Mouse (Mus musculus) forebrain, embryonic 15.5 days (tissue): ENCODE results near the gene Alg2. TPM values are rescaled to one million over a fixed set of nuclear protein-coding genes. Genes with fewer than 3 reads are reported as not detected.

Source experiments
- ATAC-seq: fragments of 200-750 bp; cut with Nextera tagmentation; replicated peaks from 2 replicates; pipeline ENCODE4 v1.8.0; 2017; ENCODE audit warnings: mild to moderate bottlenecking, moderate TSS enrichment, moderate library complexity
- H3K27ac ChIP-seq: fragments of 300-500 bp; sonication (generic); replicated peaks from 2 replicates; pipeline ENCODE4 v1.5.1; 2015; ENCODE audit warnings: mild to moderate bottlenecking, inconsistent platforms
- H3K27me3 ChIP-seq: fragments of 300-500 bp; sonication (generic); 2 replicates; pipeline ENCODE4 v1.6.1; 2015; ENCODE audit warnings: inconsistent platforms
- H3K36me3 ChIP-seq: fragments of 300-500 bp; sonication (generic); 2 replicates; pipeline ENCODE4 v1.6.1; 2015; ENCODE audit warnings: mild to moderate bottlenecking, inconsistent platforms
- H3K4me1 ChIP-seq: fragments of 300-500 bp; sonication (generic); 2 replicates; pipeline ENCODE4 v1.6.1; 2015; ENCODE audit warnings: inconsistent platforms
- H3K4me2 ChIP-seq: fragments of 300-500 bp; sonication (generic); replicated peaks from 2 replicates; pipeline ENCODE4 v1.6.1; 2015; ENCODE audit warnings: mild to moderate bottlenecking, inconsistent platforms
- H3K4me3 ChIP-seq: fragments of 300-500 bp; sonication (generic); 2 replicates; pipeline ENCODE4 v1.5.1; 2015; ENCODE audit warnings: mild to moderate bottlenecking, inconsistent platforms
- H3K9ac ChIP-seq: fragments of 300-500 bp; sonication (generic); replicated peaks from 2 replicates; pipeline ENCODE4 v1.6.1; 2015; ENCODE audit warnings: mild to moderate bottlenecking, inconsistent platforms
- H3K9me3 ChIP-seq: fragments of 300-500 bp; sonication (generic); 2 replicates; pipeline ENCODE4 v1.6.1; 2016; ENCODE audit warnings: inconsistent platforms
- WGBS: fragments of 180-500 bp; shearing (Covaris S2); methylation state at CpG from one replicate; pipeline ENCODE4 v1.1.7; 2015; ENCODE audit warnings: mixed read lengths; 5-methylcytosine and 5-hydroxymethylcytosine counted together
- polyA plus RNA-seq: library from polyadenylated mRNA; unstranded; fragments of >200 nt; fragmentation: Nextera tagmentation; extraction: Ambion mirVana; gene quantifications from 2 replicates; pipeline ENCODE4 v1.2.1, GENCODE M21; 2015

Alg2 gene
- polyA plus RNA-seq, 1 experiment from 2014 or later: 207 TPM

DNA sequence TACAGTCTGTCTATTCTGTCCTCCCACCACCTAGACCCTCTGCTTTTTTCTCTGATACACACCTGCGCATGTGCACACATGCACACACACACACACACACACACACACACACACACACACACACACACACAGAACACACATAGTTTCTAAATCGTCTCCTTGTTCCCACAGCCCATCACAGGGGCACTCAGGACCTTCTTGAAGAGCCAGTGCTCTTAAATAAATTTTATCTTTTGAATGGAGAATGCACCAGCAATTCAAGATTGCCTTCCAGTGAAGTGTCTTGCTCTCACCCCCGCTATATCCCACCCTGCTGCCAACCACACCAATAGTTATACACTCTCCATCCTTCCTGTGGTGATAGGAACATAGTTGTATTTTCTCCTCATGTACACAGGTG lies 51.2 kb downstream of the Alg2 start:
- Histone ChIP-seq H3K4me2 (no peak overlapping the region), H3K27ac (no peak overlapping the region), H3K9me3 (no peaks in the 10 kb centered on the region), H3K4me1 (peaks cover 7% of the 10 kb centered on the region; the same call in 1 of the 2 replicates), H3K27me3 (no peaks in the 10 kb centered on the region; the same call in 1 of the 2 replicates), H3K36me3 (no peaks in the 10 kb centered on the region), H3K4me3 (no peak overlapping the region), H3K9ac (no peak overlapping the region)
- no peak for ATAC-seq
- WGBS: 86% methylated on average over 3 of the region's 3 CpGs

GRCm38 (mm10) chr4:47422194-47422593 lies 51.9 kb downstream of the Alg2 start:
- Histone ChIP-seq H3K4me3 (no peak overlapping the region), H3K9me3 (no peaks in the 10 kb centered on the region), H3K4me1 (peaks cover 7% of the 10 kb centered on the region; the same call in 1 of the 2 replicates), H3K36me3 (no peaks in the 10 kb centered on the region), H3K4me2 (no peak overlapping the region), H3K27ac (no peak overlapping the region), H3K27me3 (no peaks in the 10 kb centered on the region; the same call in 1 of the 2 replicates), H3K9ac (no peak overlapping the region)
- no peak for ATAC-seq
- WGBS: 17% methylated on average over 3 of the region's 3 CpGs

DNA sequence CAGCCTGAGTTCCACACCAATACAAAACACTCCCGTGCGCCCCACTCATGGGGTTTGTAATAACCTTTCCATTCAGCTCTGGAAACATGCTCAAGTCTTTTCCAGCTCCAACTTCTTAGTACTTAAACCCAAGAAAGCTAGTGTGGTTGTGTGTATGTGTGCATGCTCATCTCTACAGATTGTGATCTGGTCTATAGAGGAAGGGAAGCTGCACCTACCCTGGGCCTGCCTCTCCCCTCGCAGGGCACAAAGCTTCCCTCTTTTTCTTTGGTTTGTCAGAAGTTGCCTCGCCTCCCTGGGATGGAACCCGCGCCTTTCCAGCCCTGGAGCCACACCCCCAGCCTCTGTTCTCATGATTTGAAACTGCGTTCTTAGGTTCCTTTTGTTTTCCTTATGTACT lies 53.9 kb downstream of the Alg2 start:
- no peaks in the 10 kb centered on the region for H3K27me3 ChIP-seq
- 24% methylated on average over 7 of the region's 7 CpGs for WGBS
- no peak for ATAC-seq
- H3K4me2 ChIP-seq: no peak overlapping the region
- no peak overlapping the region for H3K9ac ChIP-seq
- no peaks in the 10 kb centered on the region for H3K36me3 ChIP-seq
- H3K4me1 ChIP-seq: peaks cover 7% of the 10 kb centered on the region; the same call in 1 of the 2 replicates
- H3K27ac ChIP-seq: no peak overlapping the region
- no peak overlapping the region for H3K4me3 ChIP-seq
- H3K9me3 ChIP-seq: no peaks in the 10 kb centered on the region

DNA sequence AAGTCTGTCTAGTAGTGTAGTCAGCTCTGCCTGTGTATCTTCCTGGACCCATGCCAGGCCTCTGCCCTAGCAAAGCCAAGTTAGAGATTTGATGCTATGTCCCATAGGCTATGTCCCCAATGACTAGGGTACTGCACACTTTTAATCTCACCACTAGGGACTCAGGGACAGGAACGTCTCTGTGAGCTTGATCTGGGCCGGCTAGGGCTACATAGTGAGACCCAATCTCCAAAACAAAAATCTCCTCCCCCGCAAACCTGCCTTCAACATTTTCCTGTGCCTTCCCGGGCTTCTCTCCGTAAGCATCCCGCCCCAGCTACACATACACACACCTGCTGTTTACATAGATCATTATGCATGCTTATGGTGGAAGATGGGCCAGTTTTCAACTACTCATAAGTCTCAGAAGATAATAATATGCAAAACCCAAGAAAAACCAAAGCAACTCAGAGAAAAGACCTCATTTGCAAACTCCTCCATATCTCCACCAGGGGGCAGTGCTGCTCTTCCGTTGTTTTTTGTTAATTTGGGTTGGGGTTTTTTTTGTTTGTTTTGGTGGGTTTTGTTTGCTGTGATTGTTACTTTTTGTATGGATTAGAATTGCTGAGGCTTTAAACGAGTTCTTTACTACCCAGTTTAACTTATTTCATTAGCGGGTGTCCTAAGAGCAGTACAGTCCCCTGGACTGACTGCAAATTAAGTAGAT lies 54.7 kb downstream of the Alg2 start:
- peaks cover 7% of the 10 kb centered on the region; the same call in 1 of the 2 replicates for H3K4me1 ChIP-seq

DNA sequence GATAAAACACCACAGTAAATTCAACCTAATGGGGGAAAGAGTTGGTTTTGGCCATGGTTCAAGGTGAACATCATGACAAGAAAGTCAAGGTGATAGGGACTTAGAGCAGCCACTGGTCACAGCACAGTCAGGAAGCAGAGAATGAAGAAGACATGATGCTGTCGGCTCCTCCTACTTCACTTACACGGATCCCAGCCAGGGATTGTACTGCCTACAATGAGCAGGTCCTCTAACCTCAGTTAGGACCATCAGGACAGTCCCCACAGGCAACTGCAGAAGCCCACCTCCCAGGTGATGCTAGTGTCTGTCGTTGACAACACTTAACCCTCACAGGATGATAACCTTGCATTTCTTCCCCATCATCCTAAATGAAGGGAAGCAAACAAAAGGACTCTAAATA lies 56.3 kb downstream of the Alg2 start:
- H3K4me3 ChIP-seq: no peak overlapping the region

More for the DNA sequence above, 54.7 kb downstream of the Alg2 start:
- WGBS: 23% methylated on average over 9 of the region's 9 CpGs
- no peaks in the 10 kb centered on the region for H3K27me3 ChIP-seq
- H3K4me2 ChIP-seq: no peak overlapping the region
- no peaks in the 10 kb centered on the region for H3K36me3 ChIP-seq
- ATAC-seq: peak; percentile 52; the same call in 1 of the 2 replicates
- H3K4me3 ChIP-seq: no peak overlapping the region
- no peak overlapping the region for H3K27ac ChIP-seq
- no peak overlapping the region for H3K9ac ChIP-seq
- H3K9me3 ChIP-seq: no peaks in the 10 kb centered on the region

More for the DNA sequence above, 56.3 kb downstream of the Alg2 start:
- WGBS: 67% methylated on average over 3 of the region's 3 CpGs
- Histone ChIP-seq H3K9me3 (no peaks in the 10 kb centered on the region), H3K36me3 (no peaks in the 10 kb centered on the region), H3K4me1 (peaks cover 7% of the 10 kb centered on the region; the same call in 1 of the 2 replicates), H3K9ac (no peak overlapping the region), H3K27me3 (no peaks in the 10 kb centered on the region), H3K27ac (no peak overlapping the region), H3K4me2 (no peak overlapping the region)
- no peak for ATAC-seq

Other genes starting within 250 kb of the Alg2 start
- 42.3 and 46.5 TPM in 2 replicates for gene Tgfbr1, start 121.1 kb downstream of the Alg2 start, polyA plus RNA-seq
- gene Sec61b, start 325 bp upstream of the Alg2 start, polyA plus RNA-seq: 256 and 269 TPM in 2 replicates